Mouse (Mus musculus) naive thymus-derived CD4-positive, alpha-beta T cell, adult 2 months (primary cell): Measurements from ENCODE around the gene Glrx2.
A peak's percentile ranks its signal among the peaks of the same experiment; 100 is the strongest.

ENCODE experiments used
- DNase-seq: peaks from one replicate; pipeline ENCODE4 v3.0.0-alpha.2; 2011; ENCODE audit warnings: low read depth

Glrx2 gene

DNA sequence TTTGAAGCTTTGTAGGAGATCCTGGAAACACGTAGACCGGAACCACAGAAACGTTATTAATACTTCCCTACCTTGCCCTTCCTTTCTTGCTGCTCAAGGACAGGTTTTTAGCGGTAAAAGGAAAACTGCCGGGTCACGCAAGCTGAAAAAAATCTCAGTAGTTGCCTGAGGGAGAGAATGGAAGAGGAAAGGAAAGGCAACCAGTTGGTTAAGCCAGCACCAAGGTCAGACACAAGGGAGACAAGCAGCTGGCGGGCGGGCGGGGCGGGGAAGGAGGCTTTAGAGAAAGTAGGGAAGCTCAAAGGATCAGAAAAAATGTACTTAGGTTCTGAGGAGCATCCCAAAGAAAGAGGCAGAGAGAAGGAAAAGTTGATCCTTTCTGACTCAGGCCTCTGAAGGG lies 29.7 kb downstream of the Glrx2 start:
- no peak for DNase-seq

DNA sequence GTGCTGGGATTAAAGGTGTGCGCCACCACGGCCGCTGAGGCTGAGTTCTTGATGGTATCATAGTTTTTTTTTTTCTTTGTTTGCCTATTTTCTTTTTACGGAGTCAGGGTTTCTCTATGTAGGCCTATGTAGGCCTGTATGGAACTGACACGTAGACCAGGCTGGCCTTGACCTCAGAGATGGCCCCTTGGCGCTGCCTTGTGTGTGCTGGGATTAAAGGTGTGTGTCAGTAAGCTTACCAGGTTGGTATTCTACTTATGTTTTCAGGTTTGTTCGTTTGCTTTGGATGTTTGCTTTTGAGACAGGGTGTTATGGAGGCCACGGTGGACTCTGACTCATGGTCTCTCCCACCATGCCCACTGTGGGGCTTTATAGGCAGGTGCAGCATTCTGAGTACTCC lies 46.0 kb downstream of the Glrx2 start:
- no peak for DNase-seq

DNA sequence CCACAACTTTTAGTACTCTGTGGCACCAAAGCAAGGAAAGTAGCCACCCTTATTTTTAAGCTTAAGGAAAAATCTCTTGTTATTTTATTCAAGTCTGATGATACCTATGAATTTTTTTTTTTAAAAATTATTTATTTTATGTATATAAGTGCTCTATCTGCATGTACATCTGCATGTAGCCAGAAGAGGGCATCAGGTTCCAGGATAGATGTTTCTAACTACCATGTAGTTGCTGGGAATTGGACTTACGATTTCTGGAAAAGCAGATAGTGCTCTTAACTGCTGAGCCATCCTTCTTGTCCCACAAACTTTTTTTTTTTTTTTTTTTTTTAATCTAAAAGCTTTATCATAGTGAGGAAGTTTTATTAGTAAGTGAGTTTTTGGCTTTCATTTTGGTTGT lies 48.3 kb downstream of the Glrx2 start:
- no peak for DNase-seq

DNA sequence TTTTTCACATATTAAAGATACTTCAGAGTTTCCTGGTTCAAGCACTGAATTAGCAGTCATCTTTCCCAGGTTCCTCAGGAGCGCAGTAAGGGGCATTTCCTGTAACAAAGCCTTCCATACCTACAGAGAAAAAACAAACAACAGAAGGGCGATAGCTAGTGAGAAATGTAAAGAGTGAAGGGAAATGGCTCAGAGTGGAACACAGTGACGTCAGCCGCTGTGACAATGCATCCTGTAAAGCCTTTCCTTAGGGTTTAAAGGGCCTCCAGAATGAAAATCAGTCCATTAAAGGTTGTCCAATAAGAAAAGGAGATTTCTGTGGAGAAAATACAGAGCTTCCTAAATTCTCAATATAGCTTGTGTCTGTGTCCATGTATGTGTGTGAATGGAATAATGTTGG lies 49.7 kb downstream of the Glrx2 start:
- DNase-seq = no peak

DNA sequence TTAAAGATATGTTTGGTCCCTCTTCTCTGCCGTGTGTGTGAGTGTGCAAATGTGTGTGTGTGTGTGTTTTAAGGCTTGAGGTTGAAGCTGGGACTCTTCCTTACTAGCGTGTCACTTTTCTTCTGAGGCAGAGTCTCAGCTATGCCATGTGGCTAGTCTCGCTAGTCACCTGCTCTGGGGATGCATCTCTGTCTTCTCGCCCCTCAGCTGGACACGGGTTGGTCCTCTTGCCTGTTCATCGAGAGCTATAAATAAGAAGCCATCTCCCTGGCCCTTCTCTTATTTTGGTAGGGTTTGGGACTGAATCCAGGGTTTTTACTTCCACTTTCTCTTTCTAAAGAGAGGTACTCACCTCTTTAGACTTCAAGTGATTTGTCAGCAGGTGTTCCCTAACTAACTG lies 50.1 kb downstream of the Glrx2 start:
- no peak for DNase-seq

DNA sequence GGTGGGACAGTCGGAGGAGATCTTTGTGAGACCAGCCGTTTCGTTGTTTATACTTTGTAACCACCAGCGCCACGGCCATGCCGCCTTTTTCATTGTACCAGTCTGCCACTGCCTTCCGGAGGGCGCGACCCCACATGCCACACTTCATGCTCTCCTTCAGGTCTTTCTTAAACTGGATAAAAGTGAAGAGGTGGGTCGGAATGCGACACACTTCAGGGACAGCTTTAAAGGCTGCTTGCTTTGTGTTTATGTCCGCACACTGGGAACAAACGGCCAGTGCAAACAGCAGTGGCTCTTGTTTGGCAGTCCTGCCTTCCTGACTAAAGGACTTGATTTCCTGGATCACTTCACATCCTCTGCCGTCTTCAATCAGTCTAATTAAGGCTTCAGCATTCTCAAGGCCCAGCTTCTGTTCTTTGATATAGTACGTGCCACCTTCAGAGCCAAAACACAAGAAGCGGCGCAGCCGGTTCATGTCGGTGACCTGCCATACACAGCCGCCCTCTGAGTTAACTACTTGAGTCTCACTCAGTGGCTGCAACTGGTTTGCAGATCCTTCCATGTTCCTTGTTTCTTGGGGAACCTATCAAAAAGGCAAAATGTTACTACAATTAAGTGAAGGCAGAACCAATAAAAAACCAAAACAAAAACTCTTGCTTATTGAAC lies 54.4 kb downstream of the Glrx2 start:
- no peak for DNase-seq

DNA sequence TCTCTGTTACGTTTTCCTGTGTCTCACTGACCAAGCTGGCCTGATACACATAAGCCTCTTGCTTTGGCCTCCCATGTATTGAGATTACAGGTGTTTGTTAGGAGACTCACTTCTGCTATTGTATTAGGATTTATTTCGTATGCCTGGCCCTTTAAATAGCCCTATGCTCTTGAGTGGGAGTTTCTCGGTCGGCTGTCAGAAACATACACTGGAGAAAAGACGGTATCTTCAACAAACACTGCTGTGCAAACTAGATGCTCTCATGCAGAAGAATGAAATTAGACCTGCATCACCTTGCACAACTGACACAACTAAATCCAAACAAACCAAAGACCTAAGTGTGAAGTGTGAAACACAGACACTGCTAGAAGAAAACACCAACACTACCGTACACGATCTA lies 56.9 kb downstream of the Glrx2 start:
- DNase-seq = no peak

DNA sequence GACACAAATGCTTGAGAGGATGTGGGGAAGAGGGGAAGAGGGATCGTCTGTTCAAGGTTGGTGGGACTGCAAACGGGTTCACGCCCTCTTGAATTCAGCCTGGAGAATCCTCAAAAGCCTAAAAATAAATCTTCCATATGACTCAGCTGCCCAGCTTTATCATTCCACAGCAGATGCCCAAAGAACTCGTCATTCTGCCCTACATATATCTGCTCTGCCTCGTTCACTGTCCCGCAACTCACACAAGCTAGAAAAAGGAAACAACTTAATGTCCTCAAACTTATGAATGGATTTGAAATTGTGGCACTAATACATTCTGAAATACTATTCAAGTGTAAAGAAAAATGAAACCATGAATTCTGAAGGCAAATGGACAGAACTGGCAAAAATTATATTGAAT lies 57.8 kb downstream of the Glrx2 start:
- no peak for DNase-seq

DNA sequence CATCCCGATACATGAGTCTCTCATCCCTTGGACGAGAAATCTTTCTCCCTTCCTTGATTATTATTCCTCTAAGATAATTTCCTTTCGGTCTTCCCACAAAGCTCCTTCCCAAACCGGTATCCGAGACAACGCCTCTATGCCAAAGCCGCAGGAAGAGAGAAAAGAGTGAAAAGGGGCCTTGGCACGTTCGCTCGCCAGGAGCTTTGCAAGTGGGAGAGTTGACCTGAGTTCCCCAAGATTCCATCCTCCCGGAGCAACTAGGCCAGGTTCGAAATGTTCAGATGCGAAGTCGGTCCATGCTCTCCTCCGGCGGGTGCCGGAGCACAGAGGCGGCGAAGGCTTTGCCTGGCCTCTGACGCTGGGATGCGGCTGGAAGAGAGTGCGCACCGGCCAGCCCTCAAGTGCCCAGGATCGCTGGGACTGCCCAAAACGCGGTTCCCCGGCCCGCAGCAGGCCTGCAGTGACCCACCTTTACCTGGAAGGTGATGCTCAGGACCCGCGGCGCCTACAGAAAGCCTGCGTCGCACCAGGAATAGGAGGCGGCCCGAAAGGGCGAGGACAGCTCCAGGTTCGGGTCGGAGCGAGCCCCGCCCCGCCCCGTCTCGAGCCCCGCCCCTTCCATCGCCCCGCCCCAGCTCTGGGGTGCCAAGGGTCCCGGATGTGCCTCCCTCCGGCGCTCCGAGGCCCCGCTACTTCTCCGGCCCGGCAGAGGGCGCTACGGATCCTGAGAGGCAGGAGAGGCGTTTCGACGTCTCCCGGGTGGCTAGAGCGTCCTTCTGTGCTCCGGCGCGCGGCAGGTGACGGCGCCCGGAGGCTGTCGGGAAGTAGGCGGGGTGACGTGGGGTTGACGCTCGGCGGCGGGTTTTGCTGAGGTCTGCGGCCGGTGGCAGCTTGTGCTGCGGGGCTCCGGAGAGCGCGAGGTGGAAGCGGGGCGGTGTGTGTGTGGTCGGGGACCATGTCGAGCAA lies 60.6 kb downstream of the Glrx2 start, which contains the start of the genes Trove2 and Uchl5:
Trove2 (minus strand) TSS at position 623 of the 966 bp plus-strand sequence.
Uchl5 (plus strand) TSS at position 827 of the 966 bp plus-strand sequence.
- DNase-seq = peak; percentile 99

DNA sequence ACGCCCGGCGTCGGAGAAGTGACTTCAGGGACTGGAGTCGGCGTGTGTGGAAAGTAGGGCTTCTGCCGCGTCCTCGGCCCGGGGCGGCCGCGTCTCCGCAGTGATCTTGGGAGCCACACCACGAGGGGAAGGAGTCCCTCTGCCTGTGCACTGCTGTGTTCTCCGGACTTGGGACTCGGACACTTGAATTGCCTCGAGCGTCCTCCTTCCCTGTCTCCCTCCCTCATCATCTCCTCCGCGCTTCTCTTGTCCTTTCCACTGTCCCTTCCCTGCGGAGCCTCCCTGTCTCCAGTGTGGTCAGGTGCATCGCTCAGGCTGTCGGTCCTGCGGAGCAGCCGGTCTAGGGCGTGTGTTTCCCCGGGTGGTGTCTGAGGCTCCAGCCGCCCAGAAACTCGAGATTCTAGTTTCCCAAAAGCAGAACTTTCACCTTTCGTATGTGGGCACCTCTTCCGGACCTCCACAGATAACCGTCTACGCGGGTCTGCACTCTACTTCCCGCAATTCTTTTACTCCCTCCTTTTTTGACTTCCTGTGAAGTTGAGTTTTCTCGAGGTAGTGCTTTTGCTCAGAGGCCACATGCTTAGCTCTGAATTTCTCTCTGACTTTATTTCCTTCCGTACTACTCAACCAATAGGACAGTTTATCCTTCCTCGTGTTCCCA lies 61.5 kb downstream of the Glrx2 start:
- DNase-seq = no peak

DNA sequence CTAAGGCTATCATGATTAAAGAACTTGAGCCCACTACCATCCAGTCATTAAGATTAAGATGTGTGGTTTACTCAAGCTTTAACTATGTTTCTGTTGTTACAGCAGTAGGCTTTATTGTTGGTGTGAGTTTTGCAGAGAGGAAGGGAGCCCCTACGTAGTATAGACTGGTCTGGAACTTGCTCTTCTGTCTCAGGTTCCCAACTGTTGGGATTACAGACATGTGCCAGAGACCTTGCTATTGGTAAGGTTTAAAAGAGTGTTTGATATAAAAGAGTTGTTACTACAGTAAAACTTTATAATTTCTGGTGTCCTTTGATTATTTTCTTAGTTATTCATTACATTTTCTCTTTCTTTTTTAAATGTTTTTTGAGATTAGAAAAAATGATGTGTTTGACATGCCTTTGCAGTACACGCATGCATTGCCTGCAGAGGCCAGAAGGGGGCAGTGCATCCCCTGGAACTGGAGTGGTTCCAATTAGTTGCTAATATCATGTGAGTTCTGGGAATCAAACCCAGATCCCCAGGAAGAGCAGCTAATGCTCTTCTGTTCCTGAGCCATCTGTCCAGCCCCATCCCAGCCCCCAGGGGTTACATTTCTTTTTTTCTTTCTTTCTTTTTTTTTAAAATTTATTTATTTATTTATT lies 72.6 kb downstream of the Glrx2 start:
- peak; percentile 74 for DNase-seq
